Mouse (Mus musculus): Measurements from ENCODE around the gene Lipn. TPM values are rescaled to one million over a fixed set of nuclear protein-coding genes. Genes with fewer than 3 reads are reported as not detected.

Lipn gene
- total RNA-seq (2021), result not detected

GRCm38 (mm10) chr19:34066779-34067472, at the start of gene Lipn:
TSS of gene Lipn (plus strand) at chr19:34067358.
- intact Hi-C loops (cut with DNase I), result no loop called here
- no peak for DNase-seq

- no peak for DNase-seq
- intact Hi-C loops (cut with DNase I), result no loop called here
Measured at GRCm38 (mm10) chr19:34021440-34022172, 45.6 kb upstream of the Lipn start.

- intact Hi-C loops (cut with DNase I), result no loop called here
- no peak for DNase-seq
Measured at GRCm38 (mm10) chr19:34022759-34023158, 44.4 kb upstream of the Lipn start.

GRCm38 (mm10) chr19:34039731-34040130, 27.4 kb upstream of the Lipn start:
- intact Hi-C loops (cut with DNase I), result no loop called here
- no peak for DNase-seq

GRCm38 (mm10) chr19:34043008-34043407, 24.1 kb upstream of the Lipn start:
- DNase-seq, result no peak
- intact Hi-C loops (cut with DNase I), result no loop called here

- intact Hi-C loops (cut with DNase I), result no loop called here
- no peak for DNase-seq
Measured at GRCm38 (mm10) chr19:34049371-34050039, 17.7 kb upstream of the Lipn start.

GRCm38 (mm10) chr19:34051502-34051901, 15.7 kb upstream of the Lipn start:
- no peak for DNase-seq
- intact Hi-C loops (cut with DNase I), result no loop called here

GRCm38 (mm10) chr19:34063547-34063946, 3.6 kb upstream of the Lipn start:
- DNase-seq, result no peak
- intact Hi-C loops (cut with DNase I), result no loop called here

- intact Hi-C loops (cut with DNase I), result no loop called here
- DNase-seq, result no peak
Measured at GRCm38 (mm10) chr19:34064059-34064458, 3.1 kb upstream of the Lipn start.

GRCm38 (mm10) chr19:34074239-34074638, 7.1 kb downstream of the Lipn start:
- intact Hi-C loops (cut with DNase I), result no loop called here
- no peak for DNase-seq

- DNase-seq, result no peak
- intact Hi-C loops (cut with DNase I), result no loop called here
Measured at GRCm38 (mm10) chr19:34078130-34078529, 11.0 kb downstream of the Lipn start.

- intact Hi-C loops (cut with DNase I), result no loop called here
- peak; percentile 43 for DNase-seq
Measured at GRCm38 (mm10) chr19:34089011-34089680, 22.0 kb downstream of the Lipn start.

- intact Hi-C loops (cut with DNase I), result no loop called here
- DNase-seq, result no peak
Measured at GRCm38 (mm10) chr19:34095381-34095780, 28.2 kb downstream of the Lipn start.

GRCm38 (mm10) chr19:34096228-34096627, 29.1 kb downstream of the Lipn start:
- intact Hi-C loops (cut with DNase I), result no loop called here
- no peak for DNase-seq

- DNase-seq, result no peak
- intact Hi-C loops (cut with DNase I), result no loop called here
Measured at GRCm38 (mm10) chr19:34100633-34101032, 33.5 kb downstream of the Lipn start, which contains the start of gene Lipm. TSS of gene Lipm (plus strand) at chr19:34100933.

GRCm38 (mm10) chr19:34101888-34102287, 34.7 kb downstream of the Lipn start:
- intact Hi-C loops (cut with DNase I), result no loop called here
- DNase-seq, result no peak

- no peak for DNase-seq
- intact Hi-C loops (cut with DNase I), result no loop called here
Measured at GRCm38 (mm10) chr19:34104841-34105240, 37.7 kb downstream of the Lipn start.

- no peak for DNase-seq
- intact Hi-C loops (cut with DNase I), result no loop called here
Measured at GRCm38 (mm10) chr19:34119102-34119501, 51.9 kb downstream of the Lipn start.

GRCm38 (mm10) chr19:34119653-34120052, 52.5 kb downstream of the Lipn start:
- DNase-seq, result no peak
- intact Hi-C loops (cut with DNase I), result no loop called here

GRCm38 (mm10) chr19:34120107-34120731, 53.1 kb downstream of the Lipn start:
- no peak for DNase-seq
- intact Hi-C loops (cut with DNase I), result no loop called here
